Mouse (Mus musculus): Measurements from ENCODE around the gene Atg7. TPM values are rescaled to one million over a fixed set of nuclear protein-coding genes. Genes with fewer than 3 reads are reported as not detected.

Gene Atg7
- polyA plus RNA-seq, 1 experiment: 25.3 TPM

DNA sequence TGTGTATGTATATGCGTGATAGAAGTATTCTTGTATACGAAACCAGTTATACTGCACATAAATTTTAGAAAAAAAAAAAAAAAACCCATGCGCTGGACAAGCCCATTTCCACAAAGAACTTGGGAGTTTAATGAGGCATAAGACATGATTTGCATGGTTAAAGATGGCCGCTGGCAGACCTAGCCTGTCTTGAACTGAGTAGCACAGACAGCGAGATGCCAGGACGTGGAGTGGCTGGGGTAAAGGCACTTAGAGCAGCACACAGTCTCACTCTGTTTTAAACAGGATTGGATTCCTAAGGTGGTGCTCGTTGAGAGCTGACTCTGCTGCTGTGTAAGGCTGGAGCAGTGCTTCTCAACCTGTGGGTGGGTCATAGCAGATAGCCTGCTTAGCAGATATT is 192.4 kb downstream of the Atg7 start:
- Histone ChIP-seq H3K4me3 (ENCODE audit: insufficient read depth, low read length) (no peak overlapping the region), H3K27ac (ENCODE audit: insufficient read depth, low read length) (no peak overlapping the region), H3K4me1 (ENCODE audit: control insufficient read depth, insufficient read depth, low read length) (peaks cover 4% of the 10 kb centered on the region)
- TF ChIP-seq CTCF (IDR thresholded peaks at IDR 0.05; ENCODE audit: extremely low read depth, insufficient read depth, low read length) (no peak), POLR2A (IDR thresholded peaks at IDR 0.05; ENCODE audit: extremely low read depth, insufficient read depth, low read length) (no peak)

DNA sequence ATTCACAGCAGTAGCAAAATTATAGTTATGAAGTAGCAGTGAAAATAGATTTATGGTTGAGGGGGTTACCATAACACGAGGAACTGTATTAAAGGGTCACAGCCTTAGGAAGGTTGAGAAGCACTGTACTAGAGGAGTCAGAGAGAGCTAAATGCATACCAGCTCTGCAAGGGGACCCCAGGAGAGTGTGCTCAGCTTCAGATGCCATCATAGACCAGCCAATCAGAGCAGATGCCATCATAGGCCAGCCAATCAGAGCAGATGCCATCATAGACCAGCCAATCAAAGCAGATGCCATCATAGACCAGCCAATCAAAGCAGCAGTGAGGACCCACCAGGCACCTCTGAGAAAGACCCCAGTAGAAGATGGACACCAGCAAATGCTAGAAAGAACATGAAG is 192.9 kb downstream of the Atg7 start:
- peaks cover 6% of the 10 kb centered on the region for H3K4me1 ChIP-seq (ENCODE audit: control insufficient read depth, insufficient read depth, low read length)
- no peak overlapping the region for H3K4me3 ChIP-seq (ENCODE audit: insufficient read depth, low read length)
- no peak overlapping the region for H3K27ac ChIP-seq (ENCODE audit: insufficient read depth, low read length)
- TF ChIP-seq POLR2A (IDR thresholded peaks at IDR 0.05; ENCODE audit: extremely low read depth, insufficient read depth, low read length) (no peak), CTCF (IDR thresholded peaks at IDR 0.05; ENCODE audit: extremely low read depth, insufficient read depth, low read length) (no peak)

DNA sequence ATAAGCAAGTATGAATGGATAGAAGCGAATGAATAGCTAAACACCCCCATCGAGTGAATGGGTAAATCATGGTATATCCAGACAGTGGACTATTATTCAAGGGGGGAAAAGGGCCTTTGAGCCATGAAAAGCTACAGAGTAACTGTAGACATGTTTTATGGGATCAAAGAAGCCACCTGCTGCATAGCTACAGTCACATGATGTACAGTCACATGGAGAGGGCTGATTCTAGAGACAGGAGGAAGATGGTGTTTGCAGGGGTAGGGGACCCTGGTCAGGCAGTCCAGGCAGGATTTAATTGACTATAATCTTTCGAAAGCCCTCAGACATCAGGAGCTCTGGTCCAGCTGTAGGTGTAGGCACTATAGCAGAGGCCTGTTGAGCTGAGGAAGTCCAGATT is 193.5 kb downstream of the Atg7 start:
- TF ChIP-seq CTCF (IDR thresholded peaks at IDR 0.05; ENCODE audit: extremely low read depth, insufficient read depth, low read length): no peak
- no peak for TF ChIP-seq POLR2A (IDR thresholded peaks at IDR 0.05; ENCODE audit: extremely low read depth, insufficient read depth, low read length)

DNA sequence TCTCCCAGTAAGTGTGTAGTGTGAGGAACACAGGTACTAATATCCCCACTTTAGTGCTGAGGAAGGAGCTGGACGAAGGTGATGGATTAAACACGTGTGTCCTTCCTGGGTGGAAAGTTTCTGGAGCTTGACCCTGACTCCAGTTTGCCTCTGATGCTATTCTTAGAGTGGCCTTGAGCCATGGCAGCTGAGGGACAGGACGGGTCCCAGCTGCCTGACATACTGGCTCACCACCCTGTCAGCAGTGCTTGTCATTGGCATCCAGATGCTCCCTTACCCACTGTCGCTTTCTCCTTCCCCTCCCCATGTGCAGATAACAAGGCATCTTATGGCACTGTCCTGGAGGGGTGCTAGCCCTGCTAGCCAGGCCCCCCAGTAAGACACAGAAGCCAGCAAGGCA is 196.0 kb downstream of the Atg7 start:
- TF ChIP-seq POLR2A (IDR thresholded peaks at IDR 0.05; ENCODE audit: extremely low read depth, insufficient read depth, low read length) (no peak), CTCF (IDR thresholded peaks at IDR 0.05; ENCODE audit: extremely low read depth, insufficient read depth, low read length) (no peak)
- Histone ChIP-seq H3K4me1 (ENCODE audit: control insufficient read depth, insufficient read depth, low read length) (peaks cover 4% of the 10 kb centered on the region), H3K27ac (ENCODE audit: insufficient read depth, low read length) (no peak overlapping the region), H3K4me3 (ENCODE audit: insufficient read depth, low read length) (no peak overlapping the region)

More for the DNA sequence above, 193.5 kb downstream of the Atg7 start:
- H3K4me3 ChIP-seq (ENCODE audit: insufficient read depth, low read length): no peak overlapping the region
- H3K4me1 ChIP-seq (ENCODE audit: control insufficient read depth, insufficient read depth, low read length): peaks cover 6% of the 10 kb centered on the region
- no peak overlapping the region for H3K27ac ChIP-seq (ENCODE audit: insufficient read depth, low read length)

DNA sequence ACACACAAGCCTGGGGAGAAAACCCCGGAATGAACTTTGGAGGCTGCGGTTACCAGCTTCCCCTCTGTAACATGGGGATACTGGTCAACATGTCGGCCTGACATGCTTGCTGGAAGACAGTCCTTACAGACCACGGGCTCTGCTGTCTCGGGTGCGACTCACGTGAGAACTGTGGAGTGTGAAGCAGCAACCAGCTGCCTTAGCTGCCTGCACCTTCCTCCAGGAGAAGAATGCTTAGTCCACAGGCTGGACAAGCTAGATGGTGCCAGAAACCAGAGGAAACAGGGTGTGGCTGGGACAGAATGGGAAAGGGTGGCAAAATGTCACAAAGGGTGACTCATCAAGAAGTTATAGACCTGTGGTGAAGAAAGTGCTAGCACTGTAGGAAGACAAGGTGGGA is 197.1 kb downstream of the Atg7 start:
- Histone ChIP-seq H3K4me3 (ENCODE audit: insufficient read depth, low read length) (no peak overlapping the region), H3K4me1 (ENCODE audit: control insufficient read depth, insufficient read depth, low read length) (peaks cover 4% of the 10 kb centered on the region), H3K27ac (ENCODE audit: insufficient read depth, low read length) (no peak overlapping the region)
- no peak for TF ChIP-seq CTCF (IDR thresholded peaks at IDR 0.05; ENCODE audit: extremely low read depth, insufficient read depth, low read length)
- TF ChIP-seq POLR2A (IDR thresholded peaks at IDR 0.05; ENCODE audit: extremely low read depth, insufficient read depth, low read length): no peak

DNA sequence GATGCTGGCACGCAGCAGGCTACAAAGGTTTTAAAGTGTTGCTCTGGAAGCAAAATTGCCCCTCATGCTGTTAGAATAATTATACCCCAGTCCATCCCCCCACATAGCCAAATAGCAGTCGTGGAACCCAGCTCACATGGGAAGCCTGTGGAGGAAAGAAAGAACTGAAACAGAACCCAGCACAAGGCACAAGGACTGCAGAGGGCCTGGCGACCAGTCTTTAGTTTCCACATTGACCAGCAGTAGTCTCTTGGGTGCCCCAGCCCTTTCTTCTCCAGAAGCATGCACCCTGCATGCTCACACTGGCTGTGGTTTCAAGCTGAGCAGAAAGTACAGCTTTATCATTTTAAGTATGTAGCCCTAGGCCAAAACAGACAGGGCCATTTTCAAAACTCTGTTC is 199.2 kb downstream of the Atg7 start:
- Histone ChIP-seq H3K4me3 (ENCODE audit: insufficient read depth, low read length) (no peak overlapping the region), H3K27ac (ENCODE audit: insufficient read depth, low read length) (no peak overlapping the region), H3K4me1 (ENCODE audit: control insufficient read depth, insufficient read depth, low read length) (peaks cover 4% of the 10 kb centered on the region)
- TF ChIP-seq POLR2A (IDR thresholded peaks at IDR 0.05; ENCODE audit: extremely low read depth, insufficient read depth, low read length): no peak
- no peak for TF ChIP-seq CTCF (IDR thresholded peaks at IDR 0.05; ENCODE audit: extremely low read depth, insufficient read depth, low read length)

DNA sequence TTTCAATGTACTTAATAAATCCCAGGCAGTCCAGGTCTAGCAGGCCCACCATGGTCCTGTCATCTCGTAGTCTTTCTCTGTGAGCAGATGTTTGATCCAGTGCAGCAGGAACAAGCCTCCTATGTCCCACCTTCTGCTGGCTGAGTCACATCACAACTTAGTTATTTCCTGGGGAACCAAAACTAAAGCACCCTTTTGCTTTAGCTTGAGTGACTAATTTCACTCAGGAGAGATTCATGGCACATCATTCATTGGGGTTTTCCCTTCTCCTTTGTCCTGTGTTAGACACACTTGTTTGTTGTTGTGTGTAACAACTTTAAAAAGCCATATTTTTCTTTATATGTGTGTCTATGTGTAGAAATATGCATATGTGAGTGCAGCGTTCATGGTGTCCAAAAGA is 200.0 kb downstream of the Atg7 start:
- TF ChIP-seq POLR2A (IDR thresholded peaks at IDR 0.05; ENCODE audit: extremely low read depth, insufficient read depth, low read length) (no peak), CTCF (IDR thresholded peaks at IDR 0.05; ENCODE audit: extremely low read depth, insufficient read depth, low read length) (no peak)
- no peak overlapping the region for H3K4me3 ChIP-seq (ENCODE audit: insufficient read depth, low read length)
- peaks cover 4% of the 10 kb centered on the region for H3K4me1 ChIP-seq (ENCODE audit: control insufficient read depth, insufficient read depth, low read length)
- H3K27ac ChIP-seq (ENCODE audit: insufficient read depth, low read length): no peak overlapping the region

DNA sequence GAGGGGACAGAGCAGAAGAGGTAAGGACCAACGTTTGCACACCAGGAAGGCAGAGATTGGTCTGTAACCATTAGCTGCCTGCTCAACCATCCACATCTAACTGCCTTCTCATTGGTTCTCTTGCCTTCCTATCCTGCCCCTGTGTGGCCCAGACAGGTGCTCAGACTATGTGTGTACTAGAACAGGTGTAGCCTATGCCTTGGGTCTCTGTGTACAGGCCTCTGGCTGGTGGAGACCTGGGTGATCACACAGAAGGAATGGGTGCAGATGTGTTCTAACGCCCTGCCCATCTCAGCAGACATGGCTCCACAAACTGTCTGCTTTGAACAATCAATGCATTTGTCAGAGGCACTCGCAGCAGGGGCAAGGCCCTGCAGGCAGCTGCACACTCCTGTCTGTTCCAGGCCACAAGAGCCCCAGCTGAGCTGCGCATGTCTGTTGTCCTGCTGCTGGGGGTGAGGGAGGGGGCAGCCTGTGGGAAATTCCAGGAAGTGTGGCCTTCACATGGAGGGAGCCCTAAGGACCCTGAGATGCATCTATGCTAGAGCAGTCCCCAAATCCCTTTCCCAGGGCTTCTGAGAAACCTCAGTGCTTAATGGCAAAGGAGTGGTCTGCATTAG is 203.4 kb downstream of the Atg7 start:
- no peaks in the 10 kb centered on the region for H3K4me1 ChIP-seq (ENCODE audit: control insufficient read depth, insufficient read depth, low read length)
- no peak overlapping the region for H3K4me3 ChIP-seq (ENCODE audit: insufficient read depth, low read length)
- no peak overlapping the region for H3K27ac ChIP-seq (ENCODE audit: insufficient read depth, low read length)
- TF ChIP-seq CTCF (IDR thresholded peaks at IDR 0.05; ENCODE audit: extremely low read depth, insufficient read depth, low read length) (no peak), POLR2A (IDR thresholded peaks at IDR 0.05; ENCODE audit: extremely low read depth, insufficient read depth, low read length) (no peak)

DNA sequence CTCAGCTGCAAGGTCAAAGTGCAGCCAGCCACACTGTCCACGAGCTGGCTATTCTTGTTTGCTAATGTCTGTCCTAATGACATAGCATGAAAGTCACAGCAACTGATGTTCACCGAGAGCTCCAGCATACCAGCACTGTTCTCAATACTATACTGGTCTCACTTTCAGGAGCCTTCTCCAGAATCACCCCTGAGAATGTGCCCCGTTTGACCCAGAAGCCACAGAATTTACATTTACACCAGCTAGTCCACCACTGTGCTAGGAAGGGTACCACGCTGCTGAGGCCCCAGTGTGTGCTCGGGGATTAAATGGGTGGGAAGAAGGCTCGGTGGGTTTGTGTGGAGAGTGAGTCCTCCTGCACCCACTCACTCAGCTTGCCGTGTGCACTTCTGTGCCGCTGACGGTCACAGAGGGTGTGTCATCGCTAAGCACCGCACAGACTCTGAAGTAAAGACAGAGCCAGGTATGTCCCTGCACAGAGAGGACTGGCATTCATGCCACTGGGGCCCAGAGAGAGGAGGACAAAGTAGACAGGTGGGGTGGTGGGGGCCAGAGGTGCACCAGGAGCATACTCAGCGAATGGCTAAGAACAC is 204.8 kb downstream of the Atg7 start:
- Histone ChIP-seq H3K27ac (ENCODE audit: insufficient read depth, low read length) (no peak overlapping the region), H3K4me3 (ENCODE audit: insufficient read depth, low read length) (no peak overlapping the region), H3K4me1 (ENCODE audit: control insufficient read depth, insufficient read depth, low read length) (no peaks in the 10 kb centered on the region)
- TF ChIP-seq CTCF (IDR thresholded peaks at IDR 0.05; ENCODE audit: extremely low read depth, insufficient read depth, low read length) (no peak), POLR2A (IDR thresholded peaks at IDR 0.05; ENCODE audit: extremely low read depth, insufficient read depth, low read length) (no peak)

DNA sequence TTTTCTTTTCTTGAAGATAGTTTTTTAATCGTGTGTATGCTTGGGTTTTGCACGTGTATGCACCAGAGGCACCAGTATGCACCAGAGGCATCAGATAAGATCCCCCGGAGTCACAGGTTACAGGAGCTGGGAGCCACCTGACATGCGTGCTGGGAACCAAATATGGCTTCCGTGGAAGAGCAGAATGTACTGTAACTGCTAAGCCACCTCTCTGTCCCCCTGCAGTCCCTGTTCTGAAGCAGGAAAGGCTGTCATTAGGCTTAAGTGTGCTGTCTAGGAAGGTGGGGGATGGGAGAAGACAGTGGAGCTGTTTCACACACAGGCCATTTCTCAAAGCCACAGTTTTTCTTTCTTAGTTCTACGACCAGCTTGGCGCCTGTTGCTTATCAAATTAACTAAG is 205.9 kb downstream of the Atg7 start:
- Histone ChIP-seq H3K4me3 (ENCODE audit: insufficient read depth, low read length) (no peak overlapping the region), H3K27ac (ENCODE audit: insufficient read depth, low read length) (no peak overlapping the region), H3K4me1 (ENCODE audit: control insufficient read depth, insufficient read depth, low read length) (no peaks in the 10 kb centered on the region)
- no peak for TF ChIP-seq POLR2A (IDR thresholded peaks at IDR 0.05; ENCODE audit: extremely low read depth, insufficient read depth, low read length)

Measured in cortical plate, adult 2 months (tissue).